Mouse (Mus musculus) forebrain, embryonic 11.5 days (tissue): ENCODE measurements around the gene Olfr606. TPM values are rescaled to one million over a fixed set of nuclear protein-coding genes. Genes with fewer than 3 reads are reported as not detected.
"Not testable (repeated sequence)": the region's sequence is repeated elsewhere in the genome, so short reads cannot be mapped to it uniquely, and the experiment has no call there.

Experiments
- ATAC-seq: fragments of 200-750 bp; cut with Nextera tagmentation; replicated peaks from 2 replicates; pipeline ENCODE4 v1.8.0; 2017; ENCODE audit warnings: moderate TSS enrichment; ENCODE audit not compliant: low FRiP score
- DNase-seq: peaks from one replicate; pipeline ENCODE4 v3.0.0-alpha.2; 2017; ENCODE audit warnings: low spot score
- H3K27ac ChIP-seq: fragments of 300-500 bp; sonication (generic); 2 replicates; pipeline ENCODE4 v1.5.1; 2014; ENCODE audit warnings: low read depth, low read length
- H3K27me3 ChIP-seq: fragments of 300-500 bp; sonication (generic); 2 replicates; pipeline ENCODE4 v1.6.1; 2014; ENCODE audit warnings: mild to moderate bottlenecking, low read length, mixed read lengths; ENCODE audit not compliant: control insufficient read depth, insufficient read depth
- H3K36me3 ChIP-seq: fragments of 300-500 bp; sonication (generic); 2 replicates; pipeline ENCODE4 v1.6.1; 2014; ENCODE audit warnings: mild to moderate bottlenecking, low read length, moderate library complexity, mixed read lengths; ENCODE audit not compliant: control insufficient read depth, insufficient read depth
- H3K4me1 ChIP-seq: fragments of 300-500 bp; sonication (generic); replicated peaks from 2 replicates; pipeline ENCODE4 v1.6.1; 2014; ENCODE audit warnings: low read length, mixed read lengths; ENCODE audit not compliant: control insufficient read depth, insufficient read depth
- H3K4me2 ChIP-seq: fragments of 300-500 bp; sonication (generic); 2 replicates; pipeline ENCODE4 v1.6.1; 2014; ENCODE audit warnings: low read depth, mild to moderate bottlenecking, low read length, moderate library complexity, mixed read lengths; ENCODE audit not compliant: severe bottlenecking
- H3K4me3 ChIP-seq: fragments of 300-500 bp; sonication (generic); 2 replicates; pipeline ENCODE4 v1.5.1; 2014; ENCODE audit warnings: low read depth, low read length
- H3K9ac ChIP-seq: fragments of 300-500 bp; sonication (generic); 2 replicates; pipeline ENCODE4 v1.6.1; 2014; ENCODE audit warnings: low read length
- H3K9me3 ChIP-seq: fragments of 300-500 bp; sonication (generic); 2 replicates; pipeline ENCODE4 v1.6.1; 2016; ENCODE audit warnings: low read length, mixed read lengths; ENCODE audit not compliant: control insufficient read depth
- WGBS: fragments of 180-500 bp; shearing (Covaris S2); extraction: QIAGEN DNeasy Blood & Tissue Kit; methylation state at CpG from one replicate; pipeline ENCODE4 v1.1.7; 2014; 5-methylcytosine and 5-hydroxymethylcytosine counted together
- polyA plus RNA-seq: library from polyadenylated mRNA; unstranded; fragments of >200 nt; fragmentation: Nextera tagmentation; extraction: Ambion mirVana; gene quantifications from 2 replicates; pipeline ENCODE4 v1.2.1, GENCODE M21; 2014

Gene Olfr606
- polyA plus RNA-seq, result not detected in 2 replicates

- ATAC-seq, result no peak
- no peaks in the 10 kb centered on the region for H3K9me3 ChIP-seq
- H3K4me3 ChIP-seq, result no peak within 1 kb of the TSS
- no peak for DNase-seq
- H3K36me3 ChIP-seq, result no peaks in the 10 kb centered on the region
- H3K4me2 ChIP-seq, result no peak within 1 kb of the TSS
- WGBS, result 94% methylated on average over 2 of the region's 2 CpGs
- no peaks in the 10 kb centered on the region for H3K27me3 ChIP-seq
- no peak within 1 kb of the TSS for H3K9ac ChIP-seq
- no peaks in the 10 kb centered on the region for H3K4me1 ChIP-seq
- H3K27ac ChIP-seq, result no peak within 1 kb of the TSS
Observed at GRCm38 (mm10) chr7:103448746-103449145, at the start of gene Olfr606. Olfr606 (plus strand) TSS chr7:103449046.

- H3K9ac ChIP-seq, H3K27ac ChIP-seq, H3K4me3 ChIP-seq, H3K27me3 ChIP-seq, H3K4me2 ChIP-seq, DNase-seq, H3K36me3 ChIP-seq, H3K9me3 ChIP-seq, H3K4me1 ChIP-seq, ATAC-seq: not testable (repeated sequence)
- 81% methylated on average over 3 of the region's 3 CpGs for WGBS
Observed at GRCm38 (mm10) chr7:103406521-103407055, 42.3 kb upstream of the Olfr606 start.

- 45% methylated on average over 1 of the region's 1 CpGs for WGBS
Observed at GRCm38 (mm10) chr7:103414772-103415171, 34.1 kb upstream of the Olfr606 start, which contains the start of gene Usp17lc. Usp17lc (plus strand) TSS chr7:103415072.

GRCm38 (mm10) chr7:103445339-103445738, 3.5 kb upstream of the Olfr606 start, which contains the start of gene Olfr605:
Olfr605 (minus strand) TSS chr7:103445439.
- no peaks in the 10 kb centered on the region for H3K36me3 ChIP-seq
- no peak within 1 kb of the TSS for H3K4me3 ChIP-seq
- WGBS, result 91% methylated on average over 1 of the region's 1 CpGs
- H3K9ac ChIP-seq, result no peak within 1 kb of the TSS
- no peak within 1 kb of the TSS for H3K4me2 ChIP-seq
- H3K27ac ChIP-seq, result no peak within 1 kb of the TSS
- H3K4me1 ChIP-seq, result no peaks in the 10 kb centered on the region
- no peak for ATAC-seq
- H3K27me3 ChIP-seq, result no peaks in the 10 kb centered on the region
- no peak for DNase-seq
- no peaks in the 10 kb centered on the region for H3K9me3 ChIP-seq

More at GRCm38 (mm10) chr7:103414772-103415171, 34.1 kb upstream of the Olfr606 start, which contains the start of gene Usp17lc:
- not testable (repeated sequence) for H3K4me3 ChIP-seq, H3K9me3 ChIP-seq, H3K9ac ChIP-seq, H3K27me3 ChIP-seq, H3K4me1 ChIP-seq, DNase-seq, H3K4me2 ChIP-seq, H3K27ac ChIP-seq, ATAC-seq, H3K36me3 ChIP-seq

- ATAC-seq (no peak), DNase-seq (no peak)
- H3K4me2 ChIP-seq, result no peak overlapping the region
- WGBS, result 93% methylated on average over 5 of the region's 5 CpGs
- H3K4me3 ChIP-seq, result no peak overlapping the region
- H3K27ac ChIP-seq, result no peak overlapping the region
- no peaks in the 10 kb centered on the region for H3K4me1 ChIP-seq
- no peaks in the 10 kb centered on the region for H3K27me3 ChIP-seq
- H3K9me3 ChIP-seq, result no peaks in the 10 kb centered on the region
- H3K9ac ChIP-seq, result no peak overlapping the region
- no peaks in the 10 kb centered on the region for H3K36me3 ChIP-seq
Observed at GRCm38 (mm10) chr7:103460590-103460989, 11.7 kb downstream of the Olfr606 start.

GRCm38 (mm10) chr7:103469577-103469976, 20.7 kb downstream of the Olfr606 start, which contains the start of gene Olfr608:
Olfr608 (plus strand) TSS chr7:103469877.
- Histone ChIP-seq H3K36me3 (no peaks in the 10 kb centered on the region), H3K4me1 (no peaks in the 10 kb centered on the region), H3K27ac (no peak within 1 kb of the TSS), H3K9me3 (no peaks in the 10 kb centered on the region), H3K4me2 (no peak within 1 kb of the TSS), H3K4me3 (no peak within 1 kb of the TSS), H3K27me3 (no peaks in the 10 kb centered on the region), H3K9ac (no peak within 1 kb of the TSS)
- ATAC-seq (no peak), DNase-seq (no peak)

- H3K4me3 ChIP-seq, H3K4me2 ChIP-seq, ATAC-seq, H3K36me3 ChIP-seq, DNase-seq, H3K9me3 ChIP-seq, H3K4me1 ChIP-seq, H3K9ac ChIP-seq, H3K27ac ChIP-seq, H3K27me3 ChIP-seq: not testable (repeated sequence)
- WGBS, result 92% methylated on average over 9 of the region's 9 CpGs
Observed at GRCm38 (mm10) chr7:103477106-103477505, 28.3 kb downstream of the Olfr606 start.

GRCm38 (mm10) chr7:103497962-103498361, 49.1 kb downstream of the Olfr606 start, which contains the start of gene Olfr609:
Olfr609 (minus strand) TSS chr7:103498062.
- Histone ChIP-seq H3K9me3 (no peaks in the 10 kb centered on the region), H3K27ac (no peak within 1 kb of the TSS), H3K27me3 (no peaks in the 10 kb centered on the region), H3K4me2 (no peak within 1 kb of the TSS), H3K4me3 (no peak within 1 kb of the TSS), H3K4me1 (no peaks in the 10 kb centered on the region), H3K36me3 (no peaks in the 10 kb centered on the region), H3K9ac (no peak within 1 kb of the TSS)
- DNase-seq (no peak), ATAC-seq (no peak)
- WGBS, result 59% methylated on average over 1 of the region's 1 CpGs
